Mouse (Mus musculus) thymus, adult 2 months (tissue): ENCODE results near the gene Glis2. TPM values are rescaled to one million over a fixed set of nuclear protein-coding genes. Genes with fewer than 3 reads are reported as not detected.
"Not testable (repeated sequence)": the region's sequence is repeated elsewhere in the genome, so short reads cannot be mapped to it uniquely, and the experiment has no call there.

Experiments
- DNase-seq: peaks from one replicate; pipeline ENCODE4 v3.0.0; 2021
- H3K27ac ChIP-seq: fragments of 200-500 bp; 2 replicates; pipeline ENCODE4 v1.5.1; 2012; ENCODE audit warnings: low read length, control low read depth; ENCODE audit not compliant: control insufficient read depth, insufficient read depth
- H3K27me3 ChIP-seq: fragments of 200-500 bp; 2 replicates; pipeline ENCODE4 v1.6.1; 2012; ENCODE audit warnings: mild to moderate bottlenecking, low read length, moderate library complexity, mixed read lengths; ENCODE audit not compliant: control insufficient read depth, insufficient read depth
- H3K36me3 ChIP-seq: fragments of 200-500 bp; 2 replicates; pipeline ENCODE4 v1.6.1; 2012; ENCODE audit warnings: mild to moderate bottlenecking, low read length, moderate library complexity; ENCODE audit not compliant: control insufficient read depth, insufficient read depth
- H3K4me1 ChIP-seq: fragments of 200-500 bp; replicated peaks from 2 replicates; pipeline ENCODE4 v1.6.1; 2012; ENCODE audit warnings: low read length; ENCODE audit not compliant: control insufficient read depth, insufficient read depth
- H3K4me3 ChIP-seq: fragments of 200-500 bp; 2 replicates; pipeline ENCODE4 v1.5.1; 2012; ENCODE audit warnings: mild to moderate bottlenecking, low read length, control low read depth, moderate library complexity; ENCODE audit not compliant: control insufficient read depth, insufficient read depth
- CTCF ChIP-seq: fragments of 200-500 bp; IDR thresholded peaks from 2 replicates; pipeline ENCODE4 v1.5.1; 2012; ENCODE audit warnings: mild to moderate bottlenecking, control low read depth, low read length, moderate library complexity, borderline replicate concordance; ENCODE audit not compliant: control insufficient read depth, poor library complexity, insufficient read depth; ENCODE audit errors: extremely low read depth
- POLR2A ChIP-seq: fragments of 200-500 bp; IDR thresholded peaks from 2 replicates; pipeline ENCODE4 v1.6.1; 2012; ENCODE audit warnings: mild to moderate bottlenecking, low read length, control low read depth, moderate library complexity; ENCODE audit not compliant: control insufficient read depth, poor library complexity, insufficient read depth; ENCODE audit errors: extremely low read depth
- WGBS: fragments of 180-500 bp; shearing (Covaris S2); methylation state at CpG from one replicate; pipeline ENCODE4 v1.1.7; 2018; 5-methylcytosine and 5-hydroxymethylcytosine counted together
- polyA plus RNA-seq: library from polyadenylated mRNA; depleted of rRNA; stranded (reverse); fragments of >200 nt; gene quantifications from 2 replicates; pipeline ENCODE4 v1.2.3, GENCODE M21; 2012

Gene Glis2
- polyA plus RNA-seq, 1 experiment = 14.3 TPM

DNA sequence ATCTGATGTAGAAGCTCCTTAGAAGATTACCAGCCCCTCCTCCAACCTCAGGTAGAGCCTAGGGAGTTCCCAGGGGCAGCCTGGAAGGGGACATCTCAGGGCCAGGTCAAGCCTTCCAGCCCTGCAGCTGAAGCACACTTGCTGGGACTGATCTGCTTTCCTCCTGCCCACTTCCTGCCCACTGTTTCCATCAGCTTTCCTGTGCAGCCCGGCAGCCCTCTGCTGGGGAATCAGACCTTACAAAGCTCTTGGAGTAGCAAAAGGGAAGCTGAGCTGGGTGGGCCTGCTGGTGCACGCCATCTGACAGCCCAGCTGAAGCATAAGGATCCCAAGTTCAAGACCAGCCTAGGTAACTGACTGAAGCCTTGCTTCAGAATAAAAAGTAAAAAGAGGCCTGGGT, 17.6 kb upstream of the Glis2 start:
- Histone ChIP-seq H3K4me1 (peaks cover 9% of the 10 kb centered on the region), H3K27ac (no peak overlapping the region), H3K36me3 (no peaks in the 10 kb centered on the region), H3K4me3 (no peak overlapping the region), H3K27me3 (no peaks in the 10 kb centered on the region)
- TF ChIP-seq POLR2A (no peak), CTCF (no peak)
- no peak for DNase-seq
- WGBS = 13% methylated on average over 2 of the region's 2 CpGs

DNA sequence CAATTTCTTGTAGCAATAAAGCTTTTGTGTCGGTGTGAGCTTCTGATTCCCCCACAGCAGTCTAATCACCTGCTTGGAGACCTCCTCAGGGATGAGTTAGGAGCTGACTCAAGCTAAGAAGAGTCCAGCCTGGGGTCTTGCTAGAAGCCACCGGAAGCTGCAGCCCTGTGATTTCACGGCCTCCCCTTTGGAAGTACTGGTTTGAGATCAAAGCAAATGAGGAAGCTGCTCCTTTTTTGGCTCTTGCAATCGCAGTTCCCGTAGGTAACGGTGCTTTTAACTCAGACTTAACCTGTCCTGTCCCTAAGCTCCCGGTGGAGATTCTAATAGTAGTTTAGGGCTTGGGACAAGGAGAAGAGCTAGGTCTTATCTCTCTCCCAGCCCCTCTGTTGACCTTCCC, 15.9 kb upstream of the Glis2 start:
- Histone ChIP-seq H3K4me1 (peaks cover 11% of the 10 kb centered on the region), H3K4me3 (no peak overlapping the region), H3K27ac (no peak overlapping the region), H3K36me3 (no peaks in the 10 kb centered on the region), H3K27me3 (no peaks in the 10 kb centered on the region)
- WGBS = 33% methylated on average over 7 of the region's 7 CpGs
- TF ChIP-seq POLR2A (no peak), CTCF (no peak)
- DNase-seq = no peak

DNA sequence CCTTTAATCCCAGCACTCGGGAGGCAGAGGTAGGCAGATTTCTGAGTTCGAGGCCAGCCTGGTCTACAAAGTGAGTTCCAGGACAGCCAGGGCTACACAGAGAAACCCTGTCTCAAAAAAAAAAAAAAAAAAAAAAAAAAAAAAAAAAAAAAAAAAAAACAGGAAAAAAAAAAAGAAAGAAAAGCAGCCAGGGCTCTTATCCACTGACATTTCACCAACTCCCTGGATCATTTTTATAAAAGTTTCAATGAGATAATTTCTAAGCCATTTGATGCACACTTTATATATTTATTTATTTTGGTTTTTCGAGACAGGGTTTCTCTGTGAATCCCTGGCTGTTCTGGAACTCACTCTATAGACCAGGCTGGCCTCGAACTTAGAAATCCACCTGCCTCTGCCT, 13.3 kb upstream of the Glis2 start:
- not testable (repeated sequence) for DNase-seq, H3K27ac ChIP-seq, H3K36me3 ChIP-seq, H3K27me3 ChIP-seq, H3K4me3 ChIP-seq
- H3K4me1 ChIP-seq = peaks cover 24% of the 10 kb centered on the region
- 98% methylated on average over 4 of the region's 4 CpGs for WGBS

DNA sequence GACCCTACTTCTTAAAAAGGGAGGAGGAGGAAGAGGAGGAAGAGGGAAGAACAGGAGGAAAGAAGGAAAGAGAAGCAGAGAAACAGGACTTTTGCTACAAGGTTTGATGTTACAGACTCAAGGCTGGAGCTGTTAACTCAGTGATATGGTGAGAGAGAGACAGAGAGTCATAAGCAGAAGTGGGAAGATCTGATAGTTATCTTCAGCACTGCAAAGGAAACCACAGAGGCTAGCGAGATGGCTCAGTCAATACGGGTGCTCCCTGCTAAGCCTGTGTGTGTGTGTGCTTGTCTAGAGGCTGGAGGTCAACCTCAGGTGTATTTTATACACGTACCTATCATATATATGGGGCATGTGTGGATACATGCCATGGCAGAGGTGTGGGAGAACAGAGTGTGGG, 10.7 kb upstream of the Glis2 start:
- no peak for DNase-seq
- no peak overlapping the region for H3K4me3 ChIP-seq
- H3K36me3 ChIP-seq = no peaks in the 10 kb centered on the region
- H3K27ac ChIP-seq = no peak overlapping the region
- WGBS = 1% methylated on average over 3 of the region's 3 CpGs
- TF ChIP-seq POLR2A = no peak
- no peak for TF ChIP-seq CTCF
- H3K4me1 ChIP-seq = peaks cover 23% of the 10 kb centered on the region
- no peaks in the 10 kb centered on the region for H3K27me3 ChIP-seq

DNA sequence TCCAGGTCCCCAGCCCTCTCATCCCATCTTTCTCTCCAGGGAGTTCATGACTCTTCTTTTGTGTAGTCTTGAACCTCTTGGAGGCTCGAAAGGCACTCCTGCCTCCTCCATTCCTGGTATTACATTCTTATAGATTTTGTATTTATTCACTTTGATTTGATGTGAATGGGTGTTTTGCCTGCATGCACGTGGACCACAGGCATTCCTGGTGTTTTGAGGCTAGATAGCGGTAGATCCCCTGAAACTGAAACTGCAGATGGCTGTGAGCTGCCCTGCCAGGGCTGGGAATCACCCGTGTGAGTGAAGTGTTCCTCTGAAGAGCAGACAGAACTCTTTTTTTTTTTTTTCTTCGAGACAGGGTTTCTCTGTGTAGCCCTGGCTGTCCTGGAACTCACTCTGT, 10.1 kb upstream of the Glis2 start:
- Histone ChIP-seq H3K36me3 (no peaks in the 10 kb centered on the region), H3K27ac (no peak overlapping the region), H3K27me3 (no peaks in the 10 kb centered on the region), H3K4me1 (peaks cover 22% of the 10 kb centered on the region), H3K4me3 (no peak overlapping the region)
- 28% methylated on average over 5 of the region's 5 CpGs for WGBS
- DNase-seq = no peak
- TF ChIP-seq POLR2A (no peak), CTCF (no peak)

DNA sequence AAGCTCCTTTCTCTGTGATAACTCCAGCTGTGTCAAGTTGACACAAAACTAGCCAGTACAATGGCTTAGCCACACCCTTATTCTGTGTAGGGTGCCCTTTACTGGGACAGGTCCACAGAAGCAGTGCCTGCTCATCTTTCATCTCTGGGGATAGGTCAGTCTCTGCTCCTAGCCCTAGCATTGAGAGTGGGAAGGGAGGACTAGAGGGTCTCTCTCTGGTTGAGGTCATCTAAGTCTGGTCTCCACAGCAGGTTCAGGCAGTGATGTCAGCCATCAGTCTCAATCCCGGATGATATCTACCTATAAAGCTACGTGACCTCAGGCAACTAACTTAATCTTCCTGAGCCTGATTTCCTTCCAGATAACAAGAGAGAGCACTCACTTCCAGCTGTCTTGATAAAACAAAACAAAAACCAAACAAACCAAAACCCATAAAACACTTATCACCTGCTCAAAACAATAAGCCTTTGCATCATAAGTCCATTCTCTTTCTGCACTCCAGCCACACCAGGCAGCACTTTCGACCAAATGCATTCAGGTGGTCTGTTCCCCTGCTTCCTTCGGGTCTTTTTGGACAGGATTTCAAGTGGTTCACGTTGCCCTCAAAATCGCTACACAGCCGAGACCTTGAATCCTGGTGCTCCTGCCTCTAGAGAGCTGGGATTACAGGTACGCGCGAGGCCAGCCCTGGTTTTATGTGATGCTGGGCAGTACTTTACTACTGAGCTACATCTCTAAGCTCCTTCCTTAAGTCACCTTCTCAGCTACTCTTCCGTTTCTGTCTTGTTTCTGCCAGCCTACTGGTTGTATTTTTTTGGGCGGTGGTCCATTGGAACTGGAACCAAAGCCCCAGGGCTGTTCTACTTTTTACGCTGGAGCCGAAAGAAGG, 8.6 kb upstream of the Glis2 start:
- TF ChIP-seq CTCF (no peak), POLR2A (no peak)
- peaks cover 22% of the 10 kb centered on the region for H3K4me1 ChIP-seq
- H3K36me3 ChIP-seq = no peaks in the 10 kb centered on the region
- peak overlapping the region; percentile 64 for H3K4me3 ChIP-seq
- DNase-seq = no peak
- H3K27ac ChIP-seq = 0 out of 2 replicates have a peak overlapping the region, but pooled peaks have one; percentile 7
- WGBS = 8% methylated on average over 14 of the region's 14 CpGs
- H3K27me3 ChIP-seq = no peaks in the 10 kb centered on the region
